Mouse (Mus musculus): Measurements from ENCODE around the gene Irgc1. TPM values are rescaled to one million over a fixed set of nuclear protein-coding genes. Genes with fewer than 3 reads are reported as not detected.
"Not testable (repeated sequence)": the region's sequence is repeated elsewhere in the genome, so short reads cannot be mapped to it uniquely, and the experiment has no call there.

The Irgc1 gene
- total RNA-seq (2022), result not detected

DNA sequence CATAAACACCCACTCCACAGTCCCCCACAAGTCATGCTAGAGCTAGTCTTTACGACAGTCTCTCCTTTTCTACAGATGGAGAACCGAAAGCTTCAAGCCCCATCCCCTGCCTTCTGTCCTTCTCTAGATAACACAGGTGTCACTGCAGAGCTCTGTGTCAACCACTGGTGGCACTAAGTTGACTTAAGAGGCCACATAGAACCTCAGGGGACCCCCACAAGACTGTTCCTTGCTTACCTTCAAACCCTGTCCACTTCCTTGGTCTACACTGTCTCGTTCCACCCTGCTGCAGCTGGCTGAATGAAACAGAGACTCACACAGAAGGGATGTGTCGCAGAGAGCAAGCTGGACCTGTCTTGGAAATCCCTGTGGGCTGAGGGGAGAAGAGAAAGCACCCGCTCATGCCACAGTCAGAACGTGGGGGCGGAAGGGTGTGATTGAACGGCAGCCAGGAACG lies at the start of gene Irgc1:
Gene Irgc1, minus strand, starts transcription at position 443 of the 457 bp plus-strand sequence.
- DNase-seq, result no peak

DNA sequence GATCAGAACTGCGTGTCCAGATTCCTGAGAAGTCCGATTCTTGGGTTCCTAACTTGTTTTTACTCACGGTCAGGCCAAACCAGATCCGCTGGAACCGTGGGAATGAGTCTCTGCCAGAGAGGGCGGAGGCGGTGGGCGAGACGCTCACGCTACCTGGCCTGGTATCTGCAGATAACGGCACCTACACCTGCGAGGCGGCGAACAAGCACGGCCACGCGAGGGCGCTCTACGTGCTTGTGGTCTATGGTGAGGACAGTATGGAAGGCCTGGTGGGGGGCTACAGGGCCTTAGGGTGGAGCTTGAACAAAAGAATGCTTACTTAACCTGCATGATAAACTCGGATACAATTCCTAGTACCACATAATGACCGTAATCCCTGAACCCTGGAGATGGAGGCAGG lies 49.4 kb upstream of the Irgc1 start:
- DNase-seq, result no peak

DNA sequence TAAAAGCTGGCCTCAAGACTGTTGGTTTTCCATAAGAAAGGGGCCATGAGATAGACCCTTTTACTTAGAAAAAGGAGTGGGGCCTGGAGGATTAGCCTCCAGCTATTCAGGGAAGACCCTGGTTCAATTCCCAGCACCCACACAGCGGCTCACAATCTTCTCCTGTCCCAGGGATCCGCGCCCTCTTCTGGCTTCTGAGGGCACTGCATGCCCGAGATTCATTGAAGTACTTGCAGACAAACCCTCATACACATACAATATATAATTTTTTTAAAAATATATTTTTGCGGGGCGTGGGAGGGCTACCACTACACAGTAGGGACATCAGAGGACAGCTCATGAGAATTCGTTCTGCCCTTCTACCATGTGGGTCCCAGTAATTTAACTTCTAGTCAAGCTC lies 48.8 kb upstream of the Irgc1 start:
- no peak for DNase-seq

GRCm38 (mm10) chr7:24499856-24500577 lies 47.9 kb upstream of the Irgc1 start:
- no peak for DNase-seq

DNA sequence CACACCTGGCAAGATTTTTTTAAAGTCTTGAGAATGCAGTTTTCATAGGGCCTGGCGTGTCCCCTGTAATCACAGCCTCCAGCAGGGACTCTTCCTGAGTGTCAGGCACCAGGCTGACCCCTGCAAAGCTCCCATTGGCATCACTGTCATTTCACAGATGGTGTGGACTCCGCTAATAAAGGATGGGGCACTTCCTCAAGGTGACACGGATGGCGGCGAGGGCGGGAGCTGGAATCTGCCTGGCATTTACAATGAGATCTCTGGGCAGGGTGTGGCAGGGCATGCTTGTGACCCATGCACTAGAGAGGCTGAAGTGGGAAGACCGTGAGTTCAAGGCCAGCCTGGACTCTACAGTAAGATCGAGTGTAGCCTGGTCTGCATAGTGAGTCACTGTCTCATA lies 36.2 kb upstream of the Irgc1 start:
- no peak for DNase-seq

DNA sequence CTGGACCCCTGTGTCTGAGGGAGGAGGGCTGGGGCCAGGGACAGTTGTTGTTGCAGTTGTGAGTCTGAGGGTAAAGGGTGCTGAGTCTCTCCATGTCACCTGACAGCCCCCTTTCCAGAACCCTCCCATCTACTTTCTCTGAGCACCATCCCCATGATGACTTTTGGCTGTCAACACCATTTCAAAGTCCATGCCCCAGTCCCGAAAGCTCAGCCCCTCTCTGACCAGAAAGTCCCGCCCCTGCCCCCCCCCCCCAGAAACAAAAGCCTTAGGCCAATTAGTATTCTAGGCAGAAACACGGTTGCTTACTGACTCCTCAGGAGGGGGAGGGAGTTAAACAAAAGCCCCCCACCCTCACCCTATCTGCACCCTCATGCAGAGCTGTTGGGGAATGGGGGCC lies 35.3 kb upstream of the Irgc1 start:
- no peak for DNase-seq

GRCm38 (mm10) chr7:24486654-24487130 lies 34.6 kb upstream of the Irgc1 start:
- no peak for DNase-seq

DNA sequence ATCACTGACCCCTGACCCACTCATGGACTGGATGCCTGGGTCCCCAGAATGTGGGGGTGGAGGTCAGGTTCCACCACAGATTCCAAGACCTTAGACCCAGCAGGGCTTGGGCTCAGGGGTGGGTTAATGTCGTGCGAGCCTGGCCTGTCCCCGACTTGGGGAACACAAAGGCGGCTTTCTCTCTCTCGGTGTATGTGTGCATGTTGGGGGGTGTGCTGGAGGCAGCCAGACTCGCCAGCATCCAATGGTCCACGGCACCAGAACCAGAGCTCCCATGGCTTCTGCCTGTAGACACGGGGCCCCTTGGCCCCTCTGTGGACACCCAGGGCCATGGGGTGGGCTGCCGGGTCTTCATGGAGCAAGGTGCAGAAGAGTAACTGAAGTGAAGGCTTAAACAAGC lies 33.4 kb upstream of the Irgc1 start:
- no peak for DNase-seq

DNA sequence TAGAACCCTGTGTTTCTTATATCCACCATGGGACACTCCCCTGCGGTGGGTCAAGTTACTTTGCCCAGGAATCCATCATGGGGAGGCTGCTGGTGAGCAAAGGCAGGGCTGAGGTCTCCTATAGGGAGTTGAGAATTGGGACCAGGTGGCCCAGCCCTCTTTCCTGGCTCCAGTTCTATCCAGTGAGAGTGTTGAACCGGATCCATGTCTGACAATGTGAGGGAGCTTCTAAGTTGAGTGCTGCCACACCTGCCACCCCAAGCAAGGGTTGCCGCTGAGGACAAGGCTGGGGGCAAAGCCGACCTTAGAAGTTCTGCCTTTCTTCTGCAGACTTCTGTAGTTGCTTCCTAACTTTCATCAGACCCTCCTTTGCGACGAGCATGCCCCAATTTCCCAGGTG lies 31.2 kb upstream of the Irgc1 start:
- DNase-seq, result not testable (repeated sequence)

DNA sequence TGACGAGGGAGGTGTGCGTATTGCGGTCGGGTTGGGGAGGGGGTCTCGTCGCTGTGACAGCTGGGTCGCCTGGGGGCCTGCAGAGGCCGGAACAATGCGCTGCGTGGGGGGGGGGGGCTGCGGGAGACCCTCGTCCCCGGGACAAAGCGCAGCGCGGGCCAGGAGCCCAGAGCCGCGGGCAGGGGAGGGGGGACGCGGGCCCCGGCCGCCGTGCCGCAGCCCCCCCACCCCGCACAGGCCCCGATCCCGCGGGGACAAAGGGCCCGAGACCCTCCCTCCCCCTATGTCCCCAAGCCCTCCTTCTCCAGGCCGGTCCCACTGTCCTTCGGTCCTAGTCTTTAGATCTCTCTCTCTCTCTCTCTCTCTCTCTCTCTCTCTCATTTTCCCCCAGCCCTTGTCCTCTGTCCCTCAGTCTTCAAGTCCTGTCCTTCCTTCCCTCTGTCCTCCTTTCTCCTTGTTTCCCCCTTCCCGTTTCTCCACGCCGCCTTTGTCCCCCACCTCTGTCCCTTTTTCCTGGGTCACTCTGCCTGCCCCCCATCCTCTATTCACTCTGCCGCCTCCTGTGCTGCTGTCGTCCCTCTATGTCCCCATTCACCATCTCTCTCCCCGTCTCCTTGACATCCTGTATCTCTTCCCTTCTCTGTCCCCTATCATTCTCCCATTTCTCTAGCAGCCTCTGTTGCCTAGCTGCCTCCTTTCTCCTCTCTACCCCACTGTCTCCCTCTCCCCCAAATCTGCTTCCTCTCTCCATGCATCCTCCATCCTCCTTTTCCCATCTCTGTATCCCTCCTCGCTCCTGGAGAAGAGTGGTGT lies 30.3 kb upstream of the Irgc1 start:
- no peak for DNase-seq

DNA sequence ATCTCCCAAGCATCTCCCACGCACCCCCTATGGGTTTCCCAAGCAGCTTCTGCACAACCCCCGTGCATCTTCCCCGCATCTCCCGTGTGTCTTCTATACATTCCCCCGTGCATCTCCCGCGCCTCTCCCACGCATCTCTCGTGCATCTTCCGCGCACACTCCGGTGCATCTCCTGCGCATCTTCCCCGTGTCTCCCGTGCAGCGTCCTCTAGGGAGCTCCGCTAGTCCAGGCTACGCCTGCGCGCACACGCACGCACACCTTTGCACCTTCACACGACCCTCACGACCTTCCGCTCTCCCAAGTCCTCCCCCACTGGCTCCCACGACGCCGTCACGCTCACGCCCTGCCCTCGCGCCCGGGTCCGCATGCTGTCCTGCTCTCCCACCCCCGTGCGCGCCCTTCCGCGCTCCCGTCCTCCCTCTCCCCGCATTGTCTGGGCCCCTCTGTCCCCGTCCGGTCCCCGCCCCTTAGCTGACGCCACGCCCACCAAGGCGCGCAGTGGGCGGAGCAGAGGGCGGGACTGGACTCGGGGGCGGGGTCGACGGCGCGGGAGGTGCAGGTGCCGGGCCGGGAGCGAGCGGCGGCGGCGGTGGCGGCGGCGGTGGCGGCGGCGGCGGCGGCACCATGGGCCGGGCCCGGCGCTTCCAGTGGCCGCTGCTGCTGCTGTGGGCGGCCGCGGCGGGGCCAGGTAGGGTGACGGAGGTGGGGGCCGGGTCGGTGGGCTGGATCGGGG lies 29.5 kb upstream of the Irgc1 start, which contains the start of gene Cadm4:
Gene Cadm4, plus strand, starts transcription at position 550 of the 734 bp plus-strand sequence.
- peak; percentile 60 for DNase-seq

DNA sequence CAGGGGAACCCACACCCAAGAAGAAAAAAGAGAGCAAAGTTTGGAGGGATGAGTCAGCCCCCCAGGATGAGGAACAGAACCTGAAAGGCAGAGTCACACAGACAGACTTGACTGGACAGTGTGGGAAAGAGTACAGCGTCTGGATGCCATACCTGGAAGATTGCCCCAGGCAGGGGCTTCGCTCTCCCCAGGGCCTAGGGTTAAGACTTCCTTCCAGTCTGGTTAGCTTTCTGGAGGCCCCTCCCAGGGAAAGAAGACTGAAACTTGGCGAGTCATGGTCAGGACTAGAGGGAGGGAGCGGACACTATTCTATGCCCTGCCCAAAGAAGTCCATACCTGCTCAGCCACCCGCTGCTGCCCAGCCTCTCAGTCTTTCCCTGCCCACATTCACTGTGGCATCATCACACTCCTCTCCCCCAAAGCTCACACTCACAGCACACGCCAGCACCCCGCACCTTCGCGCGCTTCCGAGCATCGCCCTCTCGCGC lies 28.9 kb upstream of the Irgc1 start:
- no peak for DNase-seq

GRCm38 (mm10) chr7:24480121-24480941 lies 28.2 kb upstream of the Irgc1 start:
- no peak for DNase-seq

GRCm38 (mm10) chr7:24479685-24480084 lies 27.6 kb upstream of the Irgc1 start:
- DNase-seq, result no peak

- no peak for DNase-seq
These were observed 26.8 kb upstream of the Irgc1 start for GRCm38 (mm10) chr7:24478911-24479310.

GRCm38 (mm10) chr7:24476856-24477255 lies 24.8 kb upstream of the Irgc1 start:
- no peak for DNase-seq

DNA sequence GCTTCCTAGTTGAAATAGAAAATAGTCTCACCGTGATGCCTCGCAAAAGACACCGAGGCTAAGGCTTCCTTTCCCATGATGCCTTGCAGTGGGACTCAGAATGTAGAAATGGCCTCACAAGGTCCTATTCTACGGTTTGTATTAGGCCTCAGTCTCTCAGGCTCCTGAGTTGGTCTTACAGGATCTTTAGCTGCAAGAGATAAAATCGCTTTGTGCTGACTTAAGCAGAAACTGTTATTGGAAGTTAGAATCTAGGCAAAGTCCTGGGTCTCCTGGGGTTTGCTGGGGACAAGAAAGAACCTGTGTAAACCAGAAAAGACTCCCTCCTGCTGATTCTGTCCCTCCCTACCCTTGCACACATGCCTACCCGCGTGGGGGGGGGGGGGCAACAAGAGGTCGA lies 24.2 kb upstream of the Irgc1 start:
- DNase-seq, result no peak

GRCm38 (mm10) chr7:24474811-24475506 lies 22.9 kb upstream of the Irgc1 start:
- DNase-seq, result no peak

- DNase-seq, result no peak
These were observed 21.9 kb upstream of the Irgc1 start for GRCm38 (mm10) chr7:24473913-24474529.

- no peak for DNase-seq
These were observed 20.8 kb upstream of the Irgc1 start for GRCm38 (mm10) chr7:24472937-24473336.

DNA sequence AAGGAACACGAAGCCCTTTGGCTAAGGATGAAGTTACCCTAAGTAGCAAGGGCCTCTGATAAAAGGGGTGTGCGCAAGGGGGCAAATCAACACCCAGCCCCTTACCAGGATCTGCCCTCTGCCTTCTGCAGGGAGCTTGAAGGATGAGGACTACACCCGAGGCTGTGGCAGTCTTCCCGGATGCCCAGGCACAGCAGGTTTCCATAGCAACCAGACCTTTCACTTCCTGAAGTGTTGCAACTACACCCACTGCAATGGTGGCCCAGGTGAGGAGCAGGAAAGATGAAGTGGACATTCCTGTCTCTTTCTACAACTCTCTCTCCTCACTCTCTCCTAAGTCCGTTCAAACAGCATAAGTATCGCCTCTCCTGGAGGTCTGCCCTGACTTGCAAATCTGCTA lies 20.3 kb upstream of the Irgc1 start:
- DNase-seq, result no peak
